Mouse (Mus musculus): Measurements from ENCODE around the gene Elf4. TPM values are rescaled to one million over a fixed set of nuclear protein-coding genes. Genes with fewer than 3 reads are reported as not detected.
A peak's percentile ranks its signal among the peaks of the same experiment; 100 is the strongest.

Gene Elf4
- polyA plus RNA-seq, 1 experiment = 7.0 TPM

DNA sequence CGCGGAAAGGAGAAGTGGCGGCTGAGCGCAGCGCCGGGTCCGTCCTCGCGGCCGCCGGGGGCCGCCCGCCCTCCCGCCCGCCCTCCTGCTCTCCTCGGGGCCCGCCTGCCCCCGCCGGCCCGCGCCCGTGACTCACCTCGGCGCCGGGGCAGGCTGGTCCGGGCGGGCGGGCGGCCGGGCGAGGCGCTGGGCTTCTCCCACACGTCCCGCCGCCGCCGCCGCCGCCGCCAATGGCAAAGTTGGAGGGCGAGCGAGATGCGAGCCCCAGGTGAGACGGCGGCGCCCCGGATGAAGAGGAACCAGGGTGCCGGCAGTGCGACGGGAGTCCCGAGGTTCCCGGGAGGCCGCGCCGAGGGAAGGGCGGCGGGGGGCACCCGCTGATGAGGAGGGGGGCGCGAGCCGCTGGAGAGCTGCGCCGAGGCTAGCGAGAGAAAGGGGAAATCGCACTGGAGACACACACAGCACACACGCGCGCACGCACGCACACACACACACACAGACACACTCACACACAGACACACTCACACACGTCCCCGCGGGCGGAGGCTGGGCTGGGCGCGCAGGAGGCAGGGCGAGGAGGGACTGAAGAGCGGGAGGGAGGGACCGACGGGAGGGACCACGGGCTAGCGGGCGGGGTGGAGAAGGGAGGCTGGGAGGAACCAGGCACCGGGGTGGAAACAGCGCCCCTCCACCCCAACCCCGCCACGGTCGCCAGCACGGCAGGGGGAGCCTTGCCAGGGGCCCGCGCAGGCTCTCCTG lies 9.0 kb downstream of the Elf4 start:
- Histone ChIP-seq H3K36me3 (ENCODE audit: control insufficient read depth, insufficient read depth) (no peaks in the 10 kb centered on the region), H3K27me3 (ENCODE audit: control insufficient read depth, insufficient read depth, insufficient read length) (no peaks in the 10 kb centered on the region), H3ac (ENCODE audit: control insufficient read depth, insufficient read length) (peak overlapping the region; percentile 21), H3K4me2 (ENCODE audit: low read depth) (peak overlapping the region; percentile 60), H3K4me3 (peak overlapping the region; percentile 41), H3K79me2 (ENCODE audit: control insufficient read depth, insufficient read depth) (peaks cover 24% of the 10 kb centered on the region)
- no peak for TF ChIP-seq MAX (IDR thresholded peaks at IDR 0.05; ENCODE audit: low read depth)
- TF ChIP-seq SRF (IDR thresholded peaks at IDR 0.05; ENCODE audit: control insufficient read depth, insufficient read length, low read depth) = no peak
- peak; percentile 87 for TF ChIP-seq POLR2A (IDR thresholded peaks at IDR 0.05; ENCODE audit: insufficient read length, low read depth)
- peak in 2 of 3 experiments; percentile 39 to 42 for TF ChIP-seq MYOD1 (IDR thresholded peaks at IDR 0.05; ENCODE audit: control insufficient read depth in 1 of 3, insufficient read length in 2 of 3, low read depth in 2 of 3)
- no peak for TF ChIP-seq CEBPB (IDR thresholded peaks at IDR 0.05; ENCODE audit: insufficient read depth, poor library complexity, severe bottlenecking)
- no peak for TF ChIP-seq TCF3 (IDR thresholded peaks at IDR 0.05; ENCODE audit: insufficient read length, low read depth)
- peak; percentile 44 for TF ChIP-seq REST (IDR thresholded peaks at IDR 0.05; ENCODE audit: insufficient read depth, insufficient read length)
- TF ChIP-seq TCF12 (IDR thresholded peaks at IDR 0.05; ENCODE audit: insufficient read depth, poor library complexity, severe bottlenecking) = no peak
- TF ChIP-seq POLR2AphosphoS2 (IDR thresholded peaks at IDR 0.05; ENCODE audit: insufficient read length, low read depth) = peak; percentile 88
- peak in 2 of 3 experiments; percentile 42 to 43 for TF ChIP-seq MYOG (IDR thresholded peaks at IDR 0.05; ENCODE audit: control insufficient read depth in 1 of 3, insufficient read depth in 1 of 3, insufficient read length in 2 of 3, low read depth in 2 of 3)

DNA sequence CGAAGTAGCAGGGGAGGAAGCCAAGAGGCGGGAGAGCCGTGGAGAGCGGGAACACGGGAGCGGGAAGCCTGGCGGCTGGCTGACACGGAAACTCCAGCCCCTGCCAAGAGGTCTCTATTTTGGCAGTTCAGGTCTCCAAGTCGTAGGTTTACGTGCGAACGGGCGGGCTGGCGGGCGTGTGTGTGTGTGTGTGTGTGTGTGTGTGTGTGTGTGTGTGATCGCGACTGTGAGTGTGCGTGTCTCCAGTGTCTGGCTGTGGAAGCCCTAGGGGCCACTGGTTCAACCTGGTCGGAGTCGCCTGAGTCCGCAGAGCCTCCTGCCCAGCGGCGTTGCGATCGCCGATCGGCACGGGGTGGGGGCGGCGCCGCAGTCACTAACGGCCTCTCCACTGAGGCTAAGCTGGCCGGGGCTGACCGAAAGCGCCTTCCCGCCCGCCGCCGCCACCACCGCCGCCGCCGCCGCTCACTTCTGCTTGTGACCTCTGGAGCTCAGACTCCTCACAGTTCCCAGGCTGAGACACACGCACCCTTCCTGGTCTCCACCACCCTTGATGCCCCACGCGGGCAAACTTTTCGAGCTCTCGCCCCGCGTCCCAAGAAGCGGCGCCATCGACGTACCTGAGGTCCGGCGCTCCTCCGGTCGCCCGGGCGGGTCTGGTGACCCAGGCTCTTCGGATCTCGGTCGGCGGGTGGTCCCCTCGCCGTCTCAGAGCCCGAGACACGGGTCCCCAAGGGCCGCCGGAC lies 9.8 kb downstream of the Elf4 start:
- Histone ChIP-seq H3ac (ENCODE audit: control insufficient read depth, insufficient read length) (peak overlapping the region; percentile 21), H3K36me3 (ENCODE audit: control insufficient read depth, insufficient read depth) (no peaks in the 10 kb centered on the region), H3K79me2 (ENCODE audit: control insufficient read depth, insufficient read depth) (peaks cover 31% of the 10 kb centered on the region), H3K4me3 (peak overlapping the region; percentile 41), H3K4me2 (ENCODE audit: low read depth) (peak overlapping the region; percentile 70), H3K27me3 (ENCODE audit: control insufficient read depth, insufficient read depth, insufficient read length) (no peaks in the 10 kb centered on the region)
- TF ChIP-seq TCF3 (IDR thresholded peaks at IDR 0.05; ENCODE audit: insufficient read length, low read depth) = no peak

- Histone ChIP-seq H3ac (ENCODE audit: control insufficient read depth, insufficient read length) (peak overlapping the region; percentile 21), H3K4me2 (ENCODE audit: low read depth) (peak overlapping the region; percentile 70), H3K4me3 (peak overlapping the region; percentile 41), H3K27me3 (ENCODE audit: control insufficient read depth, insufficient read depth, insufficient read length) (no peaks in the 10 kb centered on the region), H3K79me2 (ENCODE audit: control insufficient read depth, insufficient read depth) (peaks cover 39% of the 10 kb centered on the region), H3K36me3 (ENCODE audit: control insufficient read depth, insufficient read depth) (no peaks in the 10 kb centered on the region)
- TF ChIP-seq POLR2A (IDR thresholded peaks at IDR 0.05; ENCODE audit: insufficient read length, low read depth) = no peak
- no peak for TF ChIP-seq USF1 (IDR thresholded peaks at IDR 0.05; ENCODE audit: low read depth)
- TF ChIP-seq CEBPB (IDR thresholded peaks at IDR 0.05; ENCODE audit: insufficient read depth, poor library complexity, severe bottlenecking) = no peak
- TF ChIP-seq REST (IDR thresholded peaks at IDR 0.05; ENCODE audit: insufficient read depth, insufficient read length) = no peak
- TF ChIP-seq POLR2AphosphoS2 (IDR thresholded peaks at IDR 0.05; ENCODE audit: insufficient read length, low read depth) = no peak
- TF ChIP-seq TCF12 (IDR thresholded peaks at IDR 0.05; ENCODE audit: insufficient read depth, poor library complexity, severe bottlenecking) = no peak
- peak in 2 of 3 experiments; percentile 46 to 68 for TF ChIP-seq MYOD1 (IDR thresholded peaks at IDR 0.05; ENCODE audit: control insufficient read depth in 1 of 3, insufficient read length in 2 of 3, low read depth in 2 of 3)
- no peak for TF ChIP-seq SRF (IDR thresholded peaks at IDR 0.05; ENCODE audit: control insufficient read depth, insufficient read length, low read depth)
- peak in 1 of 3 experiments; percentile 22 for TF ChIP-seq MYOG (IDR thresholded peaks at IDR 0.05; ENCODE audit: control insufficient read depth in 1 of 3, insufficient read depth in 1 of 3, insufficient read length in 2 of 3, low read depth in 2 of 3)
- TF ChIP-seq TCF3 (IDR thresholded peaks at IDR 0.05; ENCODE audit: insufficient read length, low read depth) = no peak
- TF ChIP-seq MAX (IDR thresholded peaks at IDR 0.05; ENCODE audit: low read depth) = no peak
- no peak for TF ChIP-seq E2F4 (IDR thresholded peaks at IDR 0.05; ENCODE audit: insufficient read depth)
Observed at GRCm38 (mm10) chrX:48452231-48452890, 10.6 kb downstream of the Elf4 start.

DNA sequence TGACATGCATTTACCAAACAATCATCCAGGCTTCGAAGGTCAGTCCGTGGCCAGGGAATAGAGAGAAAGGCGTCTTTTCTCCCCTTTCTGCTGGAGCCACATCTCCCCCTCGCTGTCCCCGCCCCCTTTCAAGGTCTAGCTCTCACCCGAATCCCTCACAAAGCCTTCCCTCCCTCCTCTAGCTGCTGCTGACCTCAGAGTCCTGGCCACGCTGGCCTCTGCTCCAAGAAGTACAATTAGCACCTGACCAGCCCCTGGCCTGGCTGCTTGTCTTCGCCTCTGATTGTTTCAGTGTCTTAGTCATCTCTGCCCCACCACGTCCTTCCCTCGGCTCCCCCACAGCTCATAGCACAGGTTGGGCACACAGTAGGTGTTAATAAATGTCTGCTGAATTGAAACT lies 13.3 kb downstream of the Elf4 start:
- no peaks in the 10 kb centered on the region for H3K36me3 ChIP-seq (ENCODE audit: control insufficient read depth, insufficient read depth)
- H3K4me3 ChIP-seq = no peak overlapping the region
- no peak for TF ChIP-seq REST (IDR thresholded peaks at IDR 0.05; ENCODE audit: insufficient read depth, insufficient read length)
- TF ChIP-seq USF1 (IDR thresholded peaks at IDR 0.05; ENCODE audit: low read depth) = no peak
- no peak for TF ChIP-seq MAX (IDR thresholded peaks at IDR 0.05; ENCODE audit: low read depth)
- TF ChIP-seq POLR2A (IDR thresholded peaks at IDR 0.05; ENCODE audit: insufficient read length, low read depth) = no peak
- no peak for TF ChIP-seq E2F4 (IDR thresholded peaks at IDR 0.05; ENCODE audit: insufficient read depth)
- TF ChIP-seq SRF (IDR thresholded peaks at IDR 0.05; ENCODE audit: control insufficient read depth, insufficient read length, low read depth) = no peak
- TF ChIP-seq CEBPB (IDR thresholded peaks at IDR 0.05; ENCODE audit: insufficient read depth, poor library complexity, severe bottlenecking) = no peak
- TF ChIP-seq MYOD1 (IDR thresholded peaks at IDR 0.05; ENCODE audit: control insufficient read depth in 1 of 3, insufficient read length in 2 of 3, low read depth in 2 of 3) = no peak
- TF ChIP-seq TCF12 (IDR thresholded peaks at IDR 0.05; ENCODE audit: insufficient read depth, poor library complexity, severe bottlenecking) = no peak
- TF ChIP-seq TCF3 (IDR thresholded peaks at IDR 0.05; ENCODE audit: insufficient read length, low read depth) = no peak
- TF ChIP-seq POLR2AphosphoS2 (IDR thresholded peaks at IDR 0.05; ENCODE audit: insufficient read length, low read depth) = no peak
- no peak for TF ChIP-seq MYOG (IDR thresholded peaks at IDR 0.05; ENCODE audit: control insufficient read depth in 1 of 3, insufficient read depth in 1 of 3, insufficient read length in 2 of 3, low read depth in 2 of 3)
- no peak overlapping the region for H3K4me2 ChIP-seq (ENCODE audit: low read depth)
- H3ac ChIP-seq (ENCODE audit: control insufficient read depth, insufficient read length) = no peak overlapping the region
- no peaks in the 10 kb centered on the region for H3K27me3 ChIP-seq (ENCODE audit: control insufficient read depth, insufficient read depth, insufficient read length)
- H3K79me2 ChIP-seq (ENCODE audit: control insufficient read depth, insufficient read depth) = peaks cover 54% of the 10 kb centered on the region

Measured in myocyte (in vitro differentiated cells).